Mouse (Mus musculus): Measurements from ENCODE around the gene Tmem260. TPM values are rescaled to one million over a fixed set of nuclear protein-coding genes. Genes with fewer than 3 reads are reported as not detected.

Gene Tmem260
- polyA plus RNA-seq, 1 experiment from 2014 or later = 17.5 TPM

DNA sequence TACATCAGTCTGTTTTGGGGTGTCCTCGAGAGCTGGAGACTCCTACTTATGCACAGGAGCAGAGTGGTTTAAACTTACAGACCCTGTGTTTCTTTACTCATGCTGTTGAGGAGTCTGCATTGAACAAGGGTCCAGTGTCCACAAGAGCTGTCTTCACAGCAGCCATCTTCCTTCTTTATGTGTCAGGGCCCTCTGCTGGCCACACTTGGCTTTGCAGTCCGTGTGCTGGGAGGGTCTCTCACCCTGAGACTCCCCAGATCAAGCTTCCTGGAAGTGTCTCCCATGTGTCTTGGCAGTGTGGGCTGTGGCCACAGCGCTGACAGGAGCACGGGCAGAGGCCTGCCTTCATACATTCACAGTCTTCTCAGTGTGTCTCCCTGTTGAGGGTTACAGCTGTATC lies 48.0 kb downstream of the Tmem260 start:
- ATAC-seq (ENCODE audit: low FRiP score, low read depth) = peak; percentile 56; the same call in 1 of the 2 replicates
- Histone ChIP-seq H3K4me2 (no peak overlapping the region), H3K36me3 (peaks cover 15% of the 10 kb centered on the region), H3K4me3 (no peak overlapping the region), H3K9ac (no peak overlapping the region), H3K27me3 (no peaks in the 10 kb centered on the region), H3K9me3 (no peaks in the 10 kb centered on the region), H3K4me1 (replicated peaks) (no peaks in the 10 kb centered on the region), H3K27ac (replicated peaks) (no peak overlapping the region)
- WGBS = 26% methylated on average over 4 of the region's 4 CpGs

DNA sequence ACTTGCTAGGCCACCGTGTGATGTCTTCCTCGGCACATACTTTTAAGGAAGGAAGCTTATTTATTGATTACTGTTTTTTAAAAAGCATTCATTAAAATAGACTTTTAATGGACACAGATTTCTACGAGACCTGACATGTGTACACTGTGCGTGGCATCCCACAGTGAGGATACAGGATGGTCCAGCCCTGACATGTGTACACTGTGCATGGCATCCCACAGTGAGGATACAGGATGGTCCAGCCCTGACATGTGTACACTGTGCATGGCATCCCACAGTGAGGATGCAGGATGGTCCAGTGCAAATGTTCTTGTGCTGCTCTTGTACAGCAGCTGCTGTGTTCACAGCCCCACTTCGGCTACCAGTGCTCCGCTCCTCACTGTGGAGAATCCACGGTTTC lies 56.6 kb downstream of the Tmem260 start:
- H3K4me3 ChIP-seq = no peak overlapping the region
- no peaks in the 10 kb centered on the region for H3K9me3 ChIP-seq
- no peak for ATAC-seq (ENCODE audit: low FRiP score, low read depth)
- peaks cover 8% of the 10 kb centered on the region; the same call in 1 of the 2 replicates for H3K4me1 ChIP-seq (replicated peaks)
- 91% methylated on average over 7 of the region's 7 CpGs for WGBS
- H3K4me2 ChIP-seq = no peak overlapping the region
- no peak overlapping the region for H3K9ac ChIP-seq
- H3K27ac ChIP-seq (replicated peaks) = no peak overlapping the region
- H3K27me3 ChIP-seq = 0 out of 2 replicates have a peak, but pooled peaks cover 5% of the 10 kb centered on the region
- H3K36me3 ChIP-seq = 0 out of 2 replicates have a peak, but pooled peaks cover 3% of the 10 kb centered on the region

DNA sequence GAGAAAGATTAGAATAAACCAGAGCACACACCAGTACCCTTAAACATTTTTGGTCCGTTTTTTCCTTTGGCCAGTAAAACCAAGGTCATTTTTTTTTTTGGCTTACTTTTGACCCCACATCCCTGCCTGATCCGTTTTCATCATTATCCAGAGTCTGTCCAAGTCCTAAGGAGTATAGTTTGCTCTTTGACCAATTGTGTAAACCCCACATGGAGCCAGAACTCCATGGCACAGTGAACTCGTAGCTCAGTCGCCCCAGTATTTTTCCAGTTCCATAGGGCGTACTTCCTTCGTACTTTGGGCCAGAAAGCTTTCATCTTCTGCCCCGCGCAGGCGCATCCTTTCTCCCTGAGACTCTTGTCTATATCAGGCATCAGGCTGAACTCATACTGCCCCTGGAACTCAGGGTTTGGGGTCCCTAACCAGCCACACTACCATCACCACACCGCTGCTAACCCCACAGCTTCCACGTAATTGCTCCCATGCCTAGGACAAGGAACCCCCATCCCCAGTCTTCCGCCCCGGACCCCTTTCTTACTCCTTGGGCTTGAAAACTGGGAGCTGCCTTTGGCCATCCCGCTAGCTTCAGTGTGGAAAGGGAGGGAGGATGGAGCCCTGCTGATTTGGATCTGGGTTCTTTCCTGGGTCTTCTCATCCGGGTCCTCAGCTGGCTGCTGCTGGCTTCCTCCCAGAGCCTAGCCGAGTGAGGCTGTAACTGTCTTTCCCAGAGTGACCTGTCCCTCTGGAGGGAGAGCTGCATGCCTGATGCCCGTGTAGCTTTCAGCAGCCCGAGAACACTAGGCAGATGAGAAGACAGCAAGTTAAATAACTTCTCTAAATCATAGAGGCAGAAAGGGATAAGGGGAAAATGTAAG lies 58.0 kb downstream of the Tmem260 start:
- WGBS = 22% methylated on average over 18 of the region's 18 CpGs
- Histone ChIP-seq H3K27me3 (peaks cover 6% of the 10 kb centered on the region; the same call in 1 of the 2 replicates), H3K4me2 (peak overlapping the region; percentile 33), H3K9ac (no peak overlapping the region), H3K36me3 (0 out of 2 replicates have a peak, but pooled peaks cover 5% of the 10 kb centered on the region), H3K9me3 (no peaks in the 10 kb centered on the region), H3K27ac (replicated peaks) (no peak overlapping the region), H3K4me1 (replicated peaks) (peaks cover 8% of the 10 kb centered on the region; the same call in 1 of the 2 replicates), H3K4me3 (no peak overlapping the region)
- no peak for ATAC-seq (ENCODE audit: low FRiP score, low read depth)

DNA sequence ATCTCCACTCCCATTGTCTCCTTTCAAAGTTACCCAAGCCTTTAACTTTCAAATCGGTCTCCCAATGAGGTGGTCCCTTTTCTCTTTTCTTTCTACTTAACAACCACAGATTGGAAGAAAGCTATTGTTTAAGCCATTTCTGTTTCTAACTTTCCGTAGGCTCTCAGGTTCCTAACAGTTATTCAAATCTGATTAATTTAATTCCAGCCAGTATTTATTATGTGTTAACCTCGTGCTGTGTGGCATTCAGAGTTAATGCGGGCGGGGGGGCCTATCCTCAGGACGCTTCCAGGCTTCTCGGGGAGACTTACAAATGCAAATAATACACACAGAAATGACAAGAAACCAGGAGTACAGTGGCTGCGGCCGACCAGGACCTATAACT lies 58.6 kb downstream of the Tmem260 start:
- no peak for ATAC-seq (ENCODE audit: low FRiP score, low read depth)
- Histone ChIP-seq H3K4me2 (peak overlapping the region; percentile 33; the same call in 1 of the 2 replicates), H3K4me3 (no peak overlapping the region), H3K9me3 (no peaks in the 10 kb centered on the region), H3K4me1 (replicated peaks) (peaks cover 8% of the 10 kb centered on the region; the same call in 1 of the 2 replicates), H3K36me3 (peaks cover 9% of the 10 kb centered on the region; the same call in 1 of the 2 replicates), H3K27me3 (peaks cover 13% of the 10 kb centered on the region), H3K9ac (no peak overlapping the region), H3K27ac (replicated peaks) (no peak overlapping the region)
- WGBS = 15% methylated on average over 9 of the region's 9 CpGs

DNA sequence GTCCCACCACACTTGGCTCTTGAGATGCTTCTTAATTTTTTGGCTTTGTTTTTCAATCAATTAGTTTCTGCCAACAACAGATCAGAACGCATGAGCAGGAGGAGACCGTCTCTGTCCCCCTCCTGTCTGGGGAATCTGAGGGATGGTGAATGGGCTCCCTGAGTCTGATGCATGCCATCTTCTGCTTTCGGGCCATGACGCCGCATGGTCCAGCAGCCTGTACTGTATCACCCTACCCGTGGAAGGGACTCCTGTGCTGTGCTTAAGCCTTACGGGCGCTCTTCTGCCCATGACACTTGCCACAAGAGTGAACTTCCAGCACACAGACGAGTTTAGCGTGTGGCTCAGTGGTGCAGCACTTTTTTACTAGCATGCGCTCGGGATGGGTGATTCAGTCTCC lies 59.7 kb downstream of the Tmem260 start:
- H3K9ac ChIP-seq = no peak overlapping the region
- ATAC-seq (ENCODE audit: low FRiP score, low read depth) = no peak
- no peak overlapping the region for H3K27ac ChIP-seq (replicated peaks)
- no peaks in the 10 kb centered on the region for H3K9me3 ChIP-seq
- no peak overlapping the region for H3K4me2 ChIP-seq
- peaks cover 8% of the 10 kb centered on the region; the same call in 1 of the 2 replicates for H3K4me1 ChIP-seq (replicated peaks)
- H3K27me3 ChIP-seq = peaks cover 23% of the 10 kb centered on the region
- no peak overlapping the region for H3K4me3 ChIP-seq
- WGBS = 93% methylated on average over 12 of the region's 12 CpGs
- H3K36me3 ChIP-seq = peaks cover 11% of the 10 kb centered on the region; the same call in 1 of the 2 replicates

DNA sequence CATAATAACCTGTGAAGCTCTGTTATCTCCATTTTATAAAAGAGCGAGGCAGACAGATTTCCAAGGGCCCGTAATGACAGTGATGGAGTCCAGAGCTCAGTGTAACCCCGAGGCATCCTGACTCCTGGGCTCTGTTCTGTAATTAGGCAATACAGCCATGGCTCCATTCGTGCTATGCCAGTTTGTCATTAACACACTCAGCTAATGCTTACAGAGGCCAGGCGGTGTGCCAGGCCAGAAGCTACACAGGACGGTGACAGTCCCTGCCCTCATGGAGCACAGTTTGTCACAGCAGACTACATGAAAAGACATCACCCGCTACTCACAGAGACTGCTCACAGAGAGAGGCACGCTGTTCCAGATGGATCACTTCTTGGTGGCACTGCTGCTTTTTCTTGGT lies 61.5 kb downstream of the Tmem260 start:
- WGBS = 70% methylated on average over 8 of the region's 8 CpGs
- H3K36me3 ChIP-seq = peaks cover 11% of the 10 kb centered on the region; the same call in 1 of the 2 replicates
- ATAC-seq (ENCODE audit: low FRiP score, low read depth) = no peak
- no peaks in the 10 kb centered on the region for H3K9me3 ChIP-seq
- H3K4me1 ChIP-seq (replicated peaks) = peaks cover 8% of the 10 kb centered on the region; the same call in 1 of the 2 replicates
- H3K9ac ChIP-seq = no peak overlapping the region
- no peak overlapping the region for H3K4me2 ChIP-seq
- H3K27ac ChIP-seq (replicated peaks) = no peak overlapping the region
- H3K4me3 ChIP-seq = no peak overlapping the region
- H3K27me3 ChIP-seq = peaks cover 26% of the 10 kb centered on the region

DNA sequence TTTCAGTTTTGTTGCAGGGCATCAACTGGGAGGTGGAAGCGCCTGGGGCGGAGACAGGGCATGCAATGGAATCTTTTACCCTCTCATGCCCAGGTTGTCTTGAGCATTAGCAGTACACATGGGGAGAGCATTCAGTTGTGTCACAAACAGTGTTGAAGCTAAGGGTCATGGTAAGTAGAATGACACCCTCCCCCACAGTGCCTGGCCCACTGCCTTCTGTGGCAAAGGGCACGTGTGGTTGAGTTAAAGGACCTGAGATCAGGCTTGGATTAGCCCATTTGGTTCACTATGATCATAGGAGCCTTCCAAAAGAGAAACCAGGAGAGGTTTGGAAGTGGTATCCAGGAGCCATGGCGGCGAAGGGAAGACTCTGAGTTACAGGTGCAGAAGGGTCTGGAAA lies 63.2 kb downstream of the Tmem260 start:
- Histone ChIP-seq H3K9me3 (no peaks in the 10 kb centered on the region), H3K27me3 (peaks cover 29% of the 10 kb centered on the region)

DNA sequence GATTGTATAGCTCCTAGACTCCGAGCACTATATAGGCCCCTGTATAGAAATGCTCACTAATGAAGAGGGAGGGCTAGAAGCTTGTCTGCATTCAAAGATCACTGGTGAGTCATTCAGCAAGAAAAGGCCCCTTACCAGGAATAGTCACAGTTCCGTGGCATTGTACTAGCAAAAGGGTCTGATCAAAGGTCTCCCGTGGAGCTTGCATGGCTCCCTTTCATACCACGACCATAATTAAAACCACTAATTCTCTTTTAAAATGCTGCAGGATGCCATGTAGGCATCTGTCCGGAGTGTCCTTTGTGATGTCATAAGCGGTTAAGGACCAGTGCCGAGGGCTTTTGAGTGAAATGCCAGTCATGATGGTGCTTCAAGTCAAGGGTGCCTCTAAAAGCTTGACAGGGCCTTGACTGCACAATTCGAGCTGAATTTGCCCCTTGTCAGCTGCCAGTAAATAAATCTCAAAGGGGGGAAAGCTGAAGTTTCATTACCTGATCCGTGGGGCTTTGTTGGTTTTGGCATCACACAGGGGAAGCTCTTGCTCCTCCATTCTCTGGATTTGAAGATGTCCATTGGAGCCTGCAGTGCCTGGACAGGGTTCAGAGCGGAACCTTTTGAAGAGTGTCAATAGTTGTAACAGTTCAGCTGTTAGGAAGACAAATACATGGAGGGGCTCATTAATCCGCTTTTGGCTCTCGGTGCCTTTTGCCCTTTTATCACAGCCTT lies 67.3 kb downstream of the Tmem260 start:
- H3K27me3 ChIP-seq = peaks cover 52% of the 10 kb centered on the region
- H3K27ac ChIP-seq (replicated peaks) = no peak overlapping the region
- 19% methylated on average over 12 of the region's 12 CpGs for whole genome bisulfite sequencing
- H3K4me3 ChIP-seq = no peak overlapping the region
- no peak overlapping the region for H3K9ac ChIP-seq
- H3K4me2 ChIP-seq = no peak overlapping the region
- ATAC-seq (ENCODE audit: low FRiP score, low read depth) = no peak
- peaks cover 7% of the 10 kb centered on the region; the same call in 1 of the 2 replicates for H3K36me3 ChIP-seq
- 0 out of 2 replicates have a peak, but pooled peaks cover 2% of the 10 kb centered on the region for H3K4me1 ChIP-seq (replicated peaks)
- no peaks in the 10 kb centered on the region for H3K9me3 ChIP-seq

More for the DNA sequence above, 63.2 kb downstream of the Tmem260 start:
- no peak overlapping the region for H3K27ac ChIP-seq (replicated peaks)
- no peak for ATAC-seq (ENCODE audit: low FRiP score, low read depth)
- H3K9ac ChIP-seq = no peak overlapping the region
- WGBS = 91% methylated on average over 5 of the region's 5 CpGs
- no peak overlapping the region for H3K4me3 ChIP-seq
- H3K4me2 ChIP-seq = no peak overlapping the region
- peaks cover 11% of the 10 kb centered on the region; the same call in 1 of the 2 replicates for H3K36me3 ChIP-seq
- H3K4me1 ChIP-seq (replicated peaks) = peaks cover 6% of the 10 kb centered on the region; the same call in 1 of the 2 replicates

DNA sequence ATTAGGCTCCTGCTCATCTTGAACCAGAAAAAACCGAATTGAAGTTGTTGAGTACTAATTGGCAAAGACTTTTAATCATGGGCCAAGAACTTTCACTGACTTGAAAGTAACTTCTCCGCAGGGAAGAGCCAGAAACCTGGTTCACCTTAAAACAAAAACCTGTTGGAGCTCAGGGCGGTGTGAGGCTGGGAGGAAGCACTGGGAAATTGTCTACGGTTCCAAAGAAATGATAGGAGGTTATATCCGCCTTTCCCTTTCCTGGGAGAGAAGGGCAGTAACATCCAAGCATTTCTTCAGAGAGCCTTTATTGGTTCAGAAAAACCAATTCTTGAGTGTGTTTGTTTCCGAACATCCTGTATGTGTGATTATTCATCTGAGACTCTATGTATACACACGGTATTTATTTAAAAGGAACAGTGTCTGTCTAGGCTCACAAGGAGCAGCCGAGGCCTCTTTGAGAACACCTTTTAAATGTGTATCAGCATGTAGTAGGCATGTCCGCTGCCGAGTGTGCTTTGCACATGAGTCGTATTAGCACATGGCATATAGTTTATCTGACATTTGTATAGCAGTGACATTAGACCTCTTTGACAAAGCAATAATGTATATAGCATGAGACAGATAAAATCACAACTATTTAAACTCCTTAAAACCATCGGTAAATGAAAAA lies 68.0 kb downstream of the Tmem260 start:
- 0 out of 2 replicates have a peak, but pooled peaks cover 2% of the 10 kb centered on the region for H3K4me1 ChIP-seq (replicated peaks)
- no peak for ATAC-seq (ENCODE audit: low FRiP score, low read depth)
- peaks cover 7% of the 10 kb centered on the region; the same call in 1 of the 2 replicates for H3K36me3 ChIP-seq
- peaks cover 53% of the 10 kb centered on the region for H3K27me3 ChIP-seq
- H3K27ac ChIP-seq (replicated peaks) = no peak overlapping the region
- no peak overlapping the region for H3K9ac ChIP-seq
- WGBS = 73% methylated on average over 12 of the region's 12 CpGs
- no peak overlapping the region for H3K4me2 ChIP-seq
- no peaks in the 10 kb centered on the region for H3K9me3 ChIP-seq
- no peak overlapping the region for H3K4me3 ChIP-seq

DNA sequence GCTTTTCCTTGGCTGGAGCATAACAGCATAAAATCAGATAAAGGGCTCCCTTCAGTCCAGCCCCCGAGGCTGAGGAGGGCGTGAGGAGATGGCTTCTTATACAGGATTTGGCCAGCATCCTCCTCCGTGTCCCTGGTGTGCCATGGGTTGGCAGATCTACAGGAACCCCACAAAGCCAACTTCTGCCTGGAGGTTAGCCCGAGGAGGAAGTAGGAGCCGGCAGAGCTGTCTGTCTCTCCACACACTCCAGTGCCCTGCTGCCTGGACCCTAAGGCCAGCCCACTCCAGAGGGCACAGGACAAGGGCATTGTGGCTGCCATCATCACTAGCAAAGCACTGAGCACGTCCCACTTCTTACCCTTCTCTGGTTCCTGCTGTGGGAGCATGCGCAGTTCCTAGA lies 68.7 kb downstream of the Tmem260 start:
- Histone ChIP-seq H3K27me3 (peaks cover 46% of the 10 kb centered on the region), H3K27ac (replicated peaks) (no peak overlapping the region), H3K4me2 (no peak overlapping the region), H3K9ac (no peak overlapping the region), H3K4me1 (replicated peaks) (0 out of 2 replicates have a peak, but pooled peaks cover 2% of the 10 kb centered on the region), H3K4me3 (no peak overlapping the region), H3K9me3 (no peaks in the 10 kb centered on the region), H3K36me3 (peaks cover 1% of the 10 kb centered on the region; the same call in 1 of the 2 replicates)
- no peak for ATAC-seq (ENCODE audit: low FRiP score, low read depth)
- WGBS = 51% methylated on average over 7 of the region's 7 CpGs

DNA sequence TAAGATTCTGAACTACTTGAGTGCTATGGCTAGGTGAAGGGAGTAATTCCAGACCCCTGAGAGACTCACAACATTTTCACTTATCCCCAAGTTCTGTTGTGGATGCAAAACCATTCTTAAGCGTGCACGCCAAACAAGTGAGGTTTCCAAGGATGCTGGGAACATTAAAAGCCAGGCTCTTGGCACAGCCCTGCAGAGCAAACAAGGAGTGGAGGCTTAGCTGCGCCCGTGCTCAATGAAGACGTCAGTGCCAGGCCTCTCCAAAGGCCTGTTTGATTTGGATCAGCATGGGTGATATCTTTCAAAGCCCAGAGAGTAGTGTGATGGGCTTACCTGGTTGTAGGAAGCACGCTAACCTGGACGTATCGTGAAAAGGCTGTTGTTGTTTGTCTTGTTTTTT lies 69.6 kb downstream of the Tmem260 start:
- H3K9me3 ChIP-seq = no peaks in the 10 kb centered on the region
- no peak overlapping the region for H3K9ac ChIP-seq
- H3K4me2 ChIP-seq = no peak overlapping the region
- no peak overlapping the region for H3K4me3 ChIP-seq
- H3K4me1 ChIP-seq (replicated peaks) = 0 out of 2 replicates have a peak, but pooled peaks cover 2% of the 10 kb centered on the region
- no peak overlapping the region for H3K27ac ChIP-seq (replicated peaks)
- no peaks in the 10 kb centered on the region for H3K36me3 ChIP-seq
- 58% methylated on average over 8 of the region's 8 CpGs for WGBS
- H3K27me3 ChIP-seq = peaks cover 38% of the 10 kb centered on the region
- no peak for ATAC-seq (ENCODE audit: low FRiP score, low read depth)
